Mouse (Mus musculus) monocyte, adult 2 months (primary cell): Measurements from ENCODE around the gene Lbh.

Experiments used
- DNase-seq, 2 experiments: peaks; one replicate each; pipeline ENCODE4 v3.0.0; 2022; ENCODE audit warnings: low spot score in 2 of 2, low read depth in 1 of 2

Gene Lbh

DNA sequence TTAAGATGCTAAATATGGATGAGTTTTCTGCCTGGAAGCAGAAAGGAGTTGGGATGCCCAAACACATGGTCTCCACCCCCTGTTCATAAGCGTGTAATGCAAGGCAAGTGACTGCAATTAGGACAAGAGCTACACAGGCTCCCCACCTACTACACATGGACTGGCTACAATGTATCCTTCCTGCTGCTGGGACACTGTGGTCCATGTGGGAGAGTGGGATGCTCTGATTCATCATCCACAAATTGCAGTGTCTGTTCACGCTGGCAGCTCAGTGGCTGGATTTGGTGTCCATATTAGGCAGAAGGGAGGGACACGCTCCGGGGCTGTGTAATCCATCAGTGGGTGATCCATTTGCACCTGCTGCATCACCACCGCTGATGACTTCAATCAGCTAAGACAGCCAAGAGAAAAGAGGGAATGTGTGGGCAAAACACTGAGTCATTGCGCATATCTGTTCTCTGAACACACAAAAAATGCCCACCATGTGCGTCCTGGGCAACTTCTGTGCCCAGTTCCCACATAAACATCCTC, 52.6 kb downstream of the Lbh start:
- no peak for DNase-seq

DNA sequence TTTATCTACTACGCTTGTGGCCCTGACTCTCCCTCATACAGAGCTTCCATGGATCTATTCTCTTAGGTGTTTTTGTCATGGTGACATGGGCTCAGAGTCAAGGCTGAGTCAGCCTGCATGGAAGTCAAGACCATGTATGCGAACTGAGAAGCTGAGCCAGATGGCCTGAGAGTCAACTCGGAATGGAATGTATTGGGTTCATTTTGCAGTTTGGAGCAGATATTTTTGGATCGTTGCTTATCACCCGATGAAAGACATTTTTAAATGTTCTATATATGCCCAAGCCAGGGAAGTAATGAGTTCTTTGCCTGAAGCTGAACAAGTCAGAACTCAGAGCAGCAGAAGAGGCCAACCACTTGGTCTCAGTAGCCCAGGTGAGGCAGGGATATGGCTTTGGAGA, 54.9 kb downstream of the Lbh start:
- DNase-seq = no peak

DNA sequence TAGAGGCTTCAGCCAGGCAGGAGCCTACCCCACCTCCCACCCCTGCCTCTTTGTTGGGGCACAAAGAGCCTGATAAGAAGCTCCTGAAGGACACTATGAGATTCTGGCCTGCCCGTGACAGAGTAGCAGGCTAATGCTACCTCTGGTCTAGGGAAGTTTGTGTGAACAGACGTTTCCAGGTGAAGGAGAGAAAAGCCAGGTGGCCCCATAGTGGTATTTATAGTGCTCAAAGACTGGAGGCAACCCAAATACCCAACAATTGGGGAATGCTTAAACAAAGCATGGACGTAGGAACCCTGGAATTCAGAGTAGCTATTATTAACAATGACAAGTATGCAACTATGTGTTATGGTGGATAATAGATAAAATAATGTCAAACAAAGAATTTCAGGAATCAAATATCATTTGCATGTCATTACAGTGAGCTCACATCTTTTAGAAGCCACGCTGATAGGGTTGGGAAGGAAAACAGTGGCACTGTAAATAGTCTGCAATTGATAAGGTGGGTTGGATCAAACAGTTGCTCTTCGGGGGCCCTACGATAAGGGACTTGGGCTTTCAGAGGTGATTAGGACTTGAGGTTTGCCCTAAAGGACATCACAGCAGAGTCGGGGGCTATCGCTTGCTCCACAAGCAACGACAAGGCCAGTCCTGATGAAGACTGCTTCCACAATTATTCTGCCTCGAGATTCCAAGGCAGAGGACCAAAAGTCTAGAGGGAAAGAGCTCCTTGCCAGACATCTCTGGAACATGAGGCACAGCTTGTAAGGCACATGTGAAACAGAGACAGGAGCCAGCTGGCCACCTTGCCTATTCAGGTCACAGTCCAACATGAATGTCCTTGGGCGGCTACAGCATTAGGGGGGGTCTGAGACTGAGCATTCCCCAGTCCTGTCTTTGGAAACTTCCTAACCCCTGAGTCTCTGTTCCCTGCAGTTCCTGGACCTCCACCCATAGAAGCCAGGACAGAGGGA, 58.4 kb downstream of the Lbh start:
- no peak for DNase-seq

DNA sequence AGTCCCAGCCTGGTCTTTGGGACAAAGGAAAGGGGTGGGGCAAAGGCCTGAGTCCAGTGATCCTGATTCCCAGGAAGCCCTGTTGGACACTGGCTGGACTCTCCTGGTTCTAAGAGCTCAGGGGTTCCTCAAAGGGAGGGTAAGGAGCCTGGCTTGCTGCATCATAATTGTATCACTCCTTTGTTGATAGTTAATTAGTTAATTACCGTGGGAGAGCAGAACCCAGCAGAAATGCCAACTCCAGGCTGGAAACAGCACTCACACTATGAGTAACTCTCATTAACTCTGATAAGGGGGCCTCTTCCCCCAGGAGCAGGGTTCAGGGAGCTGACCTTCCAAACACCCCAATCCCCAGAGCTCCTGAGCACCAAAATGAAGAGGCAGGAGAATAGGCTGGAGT, 59.5 kb downstream of the Lbh start:
- no peak for DNase-seq

DNA sequence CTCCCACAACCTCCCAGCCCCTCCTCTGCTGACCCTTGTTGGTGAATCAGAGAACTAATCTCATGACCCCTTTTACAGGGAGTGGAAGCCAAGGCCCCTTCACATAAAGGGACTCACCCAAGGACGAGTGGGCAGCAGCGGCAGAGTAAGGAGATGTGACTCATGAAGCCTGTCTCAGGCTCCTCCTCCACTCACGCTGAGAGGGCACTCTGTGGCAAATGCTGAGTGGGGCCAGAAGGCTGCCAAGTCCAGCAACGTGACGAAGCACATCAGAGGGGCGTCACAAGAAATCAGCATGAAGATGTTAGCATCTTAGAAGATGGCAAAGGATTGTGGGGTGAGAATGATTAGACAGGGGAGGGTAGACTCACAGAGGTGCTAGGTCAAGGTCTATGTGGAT, 64.1 kb downstream of the Lbh start:
- DNase-seq = no peak

DNA sequence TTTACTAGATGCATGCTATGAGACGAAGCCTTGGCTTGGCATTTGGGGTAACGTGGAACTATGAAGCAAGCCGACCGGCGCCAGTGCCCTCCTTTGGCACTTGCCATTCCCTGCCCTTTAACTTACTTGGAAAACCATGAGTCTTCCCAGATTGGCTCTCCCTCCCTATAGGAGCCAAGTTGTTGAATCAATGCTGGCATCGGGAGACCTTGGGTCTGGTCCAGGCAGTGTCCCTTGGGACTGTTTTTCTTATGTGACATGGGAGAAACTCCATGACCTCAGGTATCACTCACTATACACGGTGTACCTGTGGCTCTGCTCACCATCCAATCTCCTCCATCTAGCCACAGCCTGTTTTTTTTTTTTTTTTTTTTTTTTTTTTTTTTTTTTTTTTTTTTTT, 65.4 kb downstream of the Lbh start:
- DNase-seq = no peak

DNA sequence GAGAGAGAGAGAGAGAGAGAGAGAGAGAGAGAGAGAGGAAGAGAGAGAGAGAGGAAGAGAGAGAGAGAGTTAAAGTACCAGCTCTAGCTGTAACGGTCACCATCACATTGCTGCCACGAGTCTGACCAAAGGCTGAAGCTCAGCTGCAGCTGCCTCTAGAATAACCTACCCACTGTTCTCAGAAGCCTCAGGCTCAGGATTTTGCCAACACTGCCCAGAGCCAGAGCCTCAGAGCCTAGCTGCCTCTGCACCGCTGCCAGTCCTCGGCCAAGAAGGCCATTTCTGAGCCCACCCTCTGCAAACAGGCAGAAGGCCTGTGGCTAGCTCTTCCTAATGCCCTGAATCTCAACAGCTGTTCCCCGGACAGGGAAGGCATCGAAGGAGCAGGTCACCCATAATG, 70.9 kb downstream of the Lbh start:
- no peak for DNase-seq
